Mouse (Mus musculus) CH12.LX (cell line): Measurements from ENCODE around the gene Mob4. TPM values are rescaled to one million over a fixed set of nuclear protein-coding genes. Genes with fewer than 3 reads are reported as not detected.

Source experiments
- DNase-seq: peaks from one replicate; pipeline ENCODE4 v3.0.0-alpha.2; 2013; ENCODE audit errors: extremely low read depth
- H3K27ac ChIP-seq: 2 replicates; pipeline ENCODE4 v1.5.1; 2012; ENCODE audit warnings: low read depth, mild to moderate bottlenecking, control low read depth, moderate library complexity; ENCODE audit not compliant: insufficient read depth
- H3K27me3 ChIP-seq: replicated peaks from 2 replicates; pipeline ENCODE3; 2012; ENCODE audit warnings: inconsistent platforms
- H3K36me3 ChIP-seq, 2 experiments: replicated peaks in 1 of 2; 2 replicates each; pipeline versions ENCODE3 to v1.6.1; 2012; ENCODE audit warnings: inconsistent platforms in 1 of 2, low read length in 1 of 2, mild to moderate bottlenecking in 1 of 2, mixed read lengths in 1 of 2, moderate library complexity in 1 of 2; ENCODE audit not compliant: control insufficient read depth in 1 of 2, insufficient read depth in 1 of 2
- H3K4me1 ChIP-seq, 2 experiments: 2 replicates each; pipeline ENCODE4 v1.6.1; 2012; ENCODE audit warnings: inconsistent platforms in 1 of 2, moderate library complexity in 1 of 2; ENCODE audit not compliant: insufficient read depth in 2 of 2, control insufficient read depth in 1 of 2
- H3K4me2 ChIP-seq: 2 replicates; pipeline ENCODE4 v1.6.1; 2012; ENCODE audit warnings: low read depth, mild to moderate bottlenecking, control low read depth; ENCODE audit not compliant: poor library complexity, insufficient read depth, severe bottlenecking
- H3K4me3 ChIP-seq, 3 experiments: fragments of 150-350 bp in 1 of 3; sonication (generic) in 1 of 3; replicated peaks in 1 of 3; 2 replicates each; pipeline versions ENCODE3 to v1.5.1; 2011 to 2012; ENCODE audit warnings: low read depth in 2 of 3, low read length in 2 of 3, mild to moderate bottlenecking in 2 of 3, moderate library complexity in 2 of 3, control low read depth in 1 of 3, improper control_type of control experiment in 1 of 3, inconsistent platforms in 1 of 3, mixed read lengths in 1 of 3; ENCODE audit not compliant: poor library complexity in 1 of 3
- H3K79me2 ChIP-seq: replicated peaks from 2 replicates; pipeline ENCODE4 v1.6.1; 2012; ENCODE audit warnings: mild to moderate bottlenecking, moderate library complexity; ENCODE audit not compliant: control insufficient read depth, poor library complexity, insufficient read depth, severe bottlenecking; ENCODE audit errors: extremely low read depth
- H3K9ac ChIP-seq: 2 replicates; pipeline ENCODE4 v1.6.1; 2012; ENCODE audit warnings: low read depth, mild to moderate bottlenecking, control low read depth, moderate library complexity; ENCODE audit not compliant: insufficient read depth
- H3K9me3 ChIP-seq: replicated peaks from 2 replicates; pipeline ENCODE3; 2012; ENCODE audit warnings: low read length, inconsistent platforms, mixed read lengths
- BHLHE40 ChIP-seq: IDR thresholded peaks from 2 replicates; pipeline ENCODE4 v1.6.1; 2011; ENCODE audit warnings: mild to moderate bottlenecking, low read depth, low read length, improper control_type of control experiment
- CHD1 ChIP-seq: IDR thresholded peaks from 2 replicates; pipeline ENCODE4 v1.6.1; 2012; ENCODE audit warnings: low read depth, low read length, improper control_type of control experiment, inconsistent platforms
- CTCF ChIP-seq, 2 experiments: IDR thresholded peaks in 1 of 2; conservative IDR thresholded peaks in 1 of 2; 2 replicates each; pipeline ENCODE4 v1.5.1; 2011 to 2012; ENCODE audit warnings: low read depth in 2 of 2, low read length in 2 of 2, improper control_type of control experiment in 1 of 2, inconsistent platforms in 1 of 2, mild to moderate bottlenecking in 1 of 2, moderate library complexity in 1 of 2
- ELF1 ChIP-seq: IDR thresholded peaks from 2 replicates; pipeline ENCODE4 v1.6.1; 2014; ENCODE audit warnings: low read depth, mild to moderate bottlenecking, inconsistent platforms, low read length, improper control_type of control experiment
- EP300 ChIP-seq: IDR thresholded peaks from 2 replicates; pipeline ENCODE4 v1.6.1; 2011; ENCODE audit warnings: low read length, improper control_type of control experiment
- ETS1 ChIP-seq: conservative IDR thresholded peaks from 2 replicates; pipeline ENCODE4 v1.6.1; 2012; ENCODE audit warnings: low read depth, mild to moderate bottlenecking, inconsistent platforms, low read length, improper control_type of control experiment, moderate library complexity
- GABPA ChIP-seq: IDR thresholded peaks from 2 replicates; pipeline ENCODE4 v1.6.1; 2012; ENCODE audit warnings: low read depth, low read length, improper control_type of control experiment, inconsistent platforms; ENCODE audit not compliant: insufficient replicate concordance
- HCFC1 ChIP-seq: IDR thresholded peaks from 2 replicates; pipeline ENCODE4 v1.6.1; 2012; ENCODE audit warnings: low read depth, mild to moderate bottlenecking, inconsistent platforms, low read length, improper control_type of control experiment
- JUND ChIP-seq: conservative IDR thresholded peaks from 2 replicates; pipeline ENCODE4 v1.6.1; 2011; ENCODE audit warnings: low read depth, low read length, improper control_type of control experiment
- KAT2A ChIP-seq: IDR thresholded peaks from 2 replicates; pipeline ENCODE4 v1.6.1; 2012; ENCODE audit warnings: low read length, improper control_type of control experiment, inconsistent platforms; ENCODE audit not compliant: insufficient replicate concordance
- MAFK ChIP-seq: IDR thresholded peaks from 2 replicates; pipeline ENCODE4 v1.6.1; 2011; ENCODE audit warnings: low read length, improper control_type of control experiment; ENCODE audit not compliant: insufficient replicate concordance
- MAX ChIP-seq: IDR thresholded peaks from 2 replicates; pipeline ENCODE4 v1.6.1; 2011; ENCODE audit warnings: low read length, improper control_type of control experiment
- MYC ChIP-seq: IDR thresholded peaks from 2 replicates; pipeline ENCODE4 v1.6.1; 2011; ENCODE audit warnings: low read depth, mild to moderate bottlenecking, improper control_type of control experiment, low read length
- NELFE ChIP-seq: IDR thresholded peaks from 2 replicates; pipeline ENCODE4 v1.6.1; 2011; ENCODE audit warnings: low read depth, low read length, improper control_type of control experiment
- NRF1 ChIP-seq: IDR thresholded peaks from 2 replicates; pipeline ENCODE4 v1.6.1; 2014; ENCODE audit warnings: low read depth, mild to moderate bottlenecking, inconsistent platforms, low read length, improper control_type of control experiment, moderate library complexity
- PAX5 ChIP-seq: IDR thresholded peaks from 2 replicates; pipeline ENCODE4 v1.6.1; 2012; ENCODE audit warnings: low read length, inconsistent platforms, mixed read lengths
- POLR2A ChIP-seq: IDR thresholded peaks from 2 replicates; pipeline ENCODE4 v1.6.1; 2011; ENCODE audit warnings: low read depth, mild to moderate bottlenecking, improper control_type of control experiment, low read length
- RCOR1 ChIP-seq: conservative IDR thresholded peaks from 2 replicates; pipeline ENCODE4 v1.6.1; 2012; ENCODE audit warnings: low read depth, mild to moderate bottlenecking, inconsistent platforms, low read length, improper control_type of control experiment
- SIN3A ChIP-seq: IDR thresholded peaks from 2 replicates; pipeline ENCODE4 v1.6.1; 2012; ENCODE audit warnings: low read length, improper control_type of control experiment, inconsistent platforms
- TCF12 ChIP-seq: IDR thresholded peaks from 2 replicates; pipeline ENCODE4 v1.6.1; 2014; ENCODE audit warnings: low read depth, mild to moderate bottlenecking, inconsistent platforms, low read length, improper control_type of control experiment
- USF1 ChIP-seq: IDR thresholded peaks from 2 replicates; pipeline ENCODE4 v1.6.1; 2014; ENCODE audit warnings: low read depth, mild to moderate bottlenecking, inconsistent platforms, low read length, improper control_type of control experiment
- ZC3H11A ChIP-seq: IDR thresholded peaks from 2 replicates; pipeline ENCODE4 v1.6.1; 2012; ENCODE audit warnings: low read depth, mild to moderate bottlenecking, inconsistent platforms, low read length, improper control_type of control experiment
- ZKSCAN1 ChIP-seq: IDR thresholded peaks from 2 replicates; pipeline ENCODE4 v1.6.1; 2012; ENCODE audit warnings: low read depth, inconsistent platforms, low read length, improper control_type of control experiment, borderline replicate concordance
- dilution Hi-C: fragments of 300-500 bp; cut with MboI; formaldehyde crosslinking; loops from 2 replicates; pipeline ENCODE4 v1.14.3; 2020; ENCODE audit warnings: low sequenced_read_pairs; ENCODE audit not compliant: extremely low pct_unique_long_range_greater_than_20kb, extremely low pct_ligation_motif_present
- in situ Hi-C: fragments of 300-500 bp; cut with MboI; formaldehyde crosslinking; loops from 3 replicates; pipeline ENCODE4 v1.14.3; 2019; ENCODE audit warnings: low sequenced_read_pairs, low pct_ligation_motif_present, low pct_unique_long_range_greater_than_20kb, mixed read lengths
- polyA plus RNA-seq: library from polyadenylated mRNA; unstranded; fragments of >175 nt; gene quantifications from 2 replicates; pipeline ENCODE4 v1.2.1, GENCODE M21; 2012; ENCODE audit warnings: low read depth; ENCODE audit not compliant: insufficient read length
- total RNA-seq, 2 experiments: library from RNA; depleted of rRNA; stranded (reverse); fragments of 300-350 nt in 1 of 2; fragments of >200 nt in 1 of 2; gene quantifications; 2 replicates each; pipeline ENCODE4 v1.2.3; 2012 to 2014

Mob4 gene
- total and polyA plus RNA-seq, 3 experiments: 12.3 to 49.5 (median 34.1) TPM

GRCm38 (mm10) chr1:55108473-55108872 lies 22.6 kb upstream of the Mob4 start:
- dilution Hi-C loops: no loop called here
- no peak for TF ChIP-seq NRF1
- TF ChIP-seq SIN3A: no peak
- no peak for TF ChIP-seq POLR2A
- TF ChIP-seq ZKSCAN1: no peak
- Histone ChIP-seq H3K27ac (no peak overlapping the region), H3K4me3 (no peak overlapping the region), H3K36me3 (no peaks in the 10 kb centered on the region), H3K27me3 (no peaks in the 10 kb centered on the region), H3K4me1 (peaks cover 3 to 10% of the 10 kb centered on the region in 2 experiments; a peak in 2 of 4 replicates), H3K4me2 (no peak overlapping the region), H3K79me2 (no peaks in the 10 kb centered on the region), H3K9ac (no peak overlapping the region), H3K9me3 (peaks cover 4% of the 10 kb centered on the region)
- DNase-seq: no peak
- in situ Hi-C loops: no loop called here

- H3K27me3 ChIP-seq: no peaks in the 10 kb centered on the region
- in situ Hi-C loops: no loop called here
- no peaks in the 10 kb centered on the region for H3K36me3 ChIP-seq
- no peak overlapping the region for H3K4me2 ChIP-seq
- no peak overlapping the region for H3K9ac ChIP-seq
- H3K9me3 ChIP-seq: peaks cover 4% of the 10 kb centered on the region
- dilution Hi-C loops: no loop called here
- TF ChIP-seq USF1 (no peak), JUND (no peak)
- peaks cover 3 to 10% of the 10 kb centered on the region in 2 experiments; a peak in 2 of 4 replicates for H3K4me1 ChIP-seq
- H3K4me3 ChIP-seq: no peak overlapping the region
- DNase-seq: no peak
- no peak overlapping the region for H3K27ac ChIP-seq
- H3K79me2 ChIP-seq: no peaks in the 10 kb centered on the region
Observed at GRCm38 (mm10) chr1:55109066-55109766, 21.8 kb upstream of the Mob4 start.

- dilution Hi-C loops (no loop called here), in situ Hi-C loops (no loop called here)
- TF ChIP-seq USF1 (no peak), NELFE (no peak), KAT2A (no peak), MYC (no peak), CHD1 (no peak), EP300 (no peak), HCFC1 (no peak), TCF12 (no peak), MAFK (no peak), GABPA (no peak), ETS1 (no peak), PAX5 (no peak), CTCF (conservative IDR thresholded peaks at IDR 0.05 in 1 of 2, IDR thresholded peaks at IDR 0.05 in 1 of 2; ENCODE audit: low read depth in 2 of 2, low read length in 2 of 2) (no peak), ZC3H11A (no peak), MAX (no peak), BHLHE40 (no peak), ELF1 (no peak), RCOR1 (no peak)
- no peak overlapping the region for H3K9ac ChIP-seq
- H3K79me2 ChIP-seq: no peaks in the 10 kb centered on the region
- H3K27me3 ChIP-seq: no peaks in the 10 kb centered on the region
- H3K9me3 ChIP-seq: peaks cover 3% of the 10 kb centered on the region
- H3K27ac ChIP-seq: no peak overlapping the region
- H3K4me3 ChIP-seq: no peak overlapping the region
- H3K4me1 ChIP-seq: peaks cover 4 to 8% of the 10 kb centered on the region in 2 experiments
- no peak overlapping the region for H3K4me2 ChIP-seq
- H3K36me3 ChIP-seq: no peaks in the 10 kb centered on the region
- DNase-seq: no peak
Observed at GRCm38 (mm10) chr1:55123046-55123445, 8.0 kb upstream of the Mob4 start.
